Comparison of ENCODE assay signal across 20 mouse cellular contexts in genomic region chr11:118677277-118677676, GRCm38 (mm10).
DNase-seq lines count a peak whose midpoint lies in the region; ATAC-seq lines count a peak whose summit lies in the region.
"Had no signal": no experiment of that assay in that cellular context is flagged by ENCODE, and none has a peak within 500 bp of the region (broad histone marks: within the 10 kb centered on the region; RNA-seq: fewer than 3 reads in every experiment).

No protein-coding gene starts in this region.

- H3K4me2 ChIP-seq in hindbrain, embryonic 13.5 days = no peak overlapping the region
- no peak overlapping the region for H3K4me2 ChIP-seq in hindbrain, embryonic 11.5 days (replicated peaks; ENCODE audit: low read depth, low read length)
- H3K4me2 ChIP-seq in neural tube, embryonic 13.5 days = no peak overlapping the region
- no peak overlapping the region for H3K4me2 ChIP-seq in neural tube, embryonic 14.5 days (ENCODE audit: low read depth, low read length)
- no peak overlapping the region for H3K4me2 ChIP-seq in neural tube, embryonic 15.5 days

- peaks cover 58% of the 10 kb centered on the region for H3K4me1 ChIP-seq in hindbrain, embryonic 13.5 days (replicated peaks)
- H3K4me1 ChIP-seq in hindbrain, embryonic 11.5 days (replicated peaks; ENCODE audit: control insufficient read depth, insufficient read depth, low read length) = 0 out of 2 replicates have a peak, but pooled peaks cover 2% of the 10 kb centered on the region
- H3K4me1 ChIP-seq in neural tube, embryonic 13.5 days (replicated peaks) = peaks cover 86% of the 10 kb centered on the region
- H3K4me1 ChIP-seq in neural tube, embryonic 14.5 days (ENCODE audit: control insufficient read depth, insufficient read depth, low read length) = peaks cover 33% of the 10 kb centered on the region
- H3K4me1 ChIP-seq in neural tube, embryonic 15.5 days = peaks cover 64% of the 10 kb centered on the region

- WGBS in hindbrain, embryonic 13.5 days = 59% methylated on average over 8 of the region's 8 CpGs
- 60% methylated on average over 8 of the region's 8 CpGs for WGBS in hindbrain, embryonic 11.5 days
- WGBS in neural tube, embryonic 13.5 days = 60% methylated on average over 8 of the region's 8 CpGs
- 64% methylated on average over 8 of the region's 8 CpGs for WGBS in neural tube, embryonic 14.5 days
- WGBS in neural tube, embryonic 15.5 days = 59% methylated on average over 8 of the region's 8 CpGs

- ATAC-seq in hindbrain, embryonic 13.5 days (ENCODE audit: low FRiP score) = no peak
- ATAC-seq in hindbrain, embryonic 11.5 days (ENCODE audit: low FRiP score) = no peak
- no peak for ATAC-seq in neural tube, embryonic 13.5 days (ENCODE audit: low read depth)
- ATAC-seq in neural tube, embryonic 14.5 days (ENCODE audit: low read depth) = no peak
- ATAC-seq in neural tube, embryonic 15.5 days (ENCODE audit: low FRiP score) = no peak
- ATAC-seq: activated CD4-positive, CD25-positive, alpha-beta regulatory T cell, adult 4 months; CD4-positive, CD25-positive, alpha-beta regulatory T cell, adult 4 months; Patski had no signal

- no peak overlapping the region for H3K4me3 ChIP-seq in hindbrain, embryonic 13.5 days
- no peak overlapping the region for H3K4me3 ChIP-seq in hindbrain, embryonic 11.5 days (ENCODE audit: low read depth, low read length)
- no peak overlapping the region for H3K4me3 ChIP-seq in neural tube, embryonic 13.5 days
- H3K4me3 ChIP-seq in neural tube, embryonic 14.5 days (ENCODE audit: low read depth, low read length) = no peak overlapping the region
- H3K4me3 ChIP-seq in neural tube, embryonic 15.5 days (replicated peaks) = no peak overlapping the region

- no peaks in the 10 kb centered on the region for H3K9me3 ChIP-seq in hindbrain, embryonic 13.5 days
- H3K9me3 ChIP-seq in hindbrain, embryonic 11.5 days (ENCODE audit: control insufficient read depth, low read length) = no peaks in the 10 kb centered on the region
- no peaks in the 10 kb centered on the region for H3K9me3 ChIP-seq in neural tube, embryonic 13.5 days
- no peaks in the 10 kb centered on the region for H3K9me3 ChIP-seq in neural tube, embryonic 14.5 days (ENCODE audit: control insufficient read depth, low read length)
- H3K9me3 ChIP-seq in neural tube, embryonic 15.5 days (replicated peaks) = no peaks in the 10 kb centered on the region

- no peak for DNase-seq in hindbrain, embryonic 11.5 days (ENCODE audit: low spot score)
- DNase-seq in neural tube, embryonic 10.5 days (ENCODE audit: extremely low spot score, low spot score) = no peak
- DNase-seq: adrenal gland, adult 2 months; adrenal gland, adult 8-10 months; adrenal gland, postnatal 10 days; adrenal gland, postnatal 14 days; adrenal gland, postnatal 25 days; adrenal gland, postnatal 36 days; B cell, adult 2 months; cerebellum, adult 11 months; cerebellum, adult 11-12 months; cerebellum, adult 18-20 months had no signal

- peak overlapping the region; percentile 84; the same call in 1 of the 2 replicates for H3K27ac ChIP-seq in hindbrain, embryonic 13.5 days
- H3K27ac ChIP-seq in hindbrain, embryonic 11.5 days (ENCODE audit: low read depth, low read length) = no peak overlapping the region
- peak overlapping the region; percentile 87 for H3K27ac ChIP-seq in neural tube, embryonic 13.5 days (replicated peaks)
- peak overlapping the region; percentile 11; the same call in 1 of the 2 replicates for H3K27ac ChIP-seq in neural tube, embryonic 14.5 days (ENCODE audit: low read depth, low read length)
- H3K27ac ChIP-seq in neural tube, embryonic 15.5 days (replicated peaks) = no peak overlapping the region

- no peaks in the 10 kb centered on the region for H3K36me3 ChIP-seq in hindbrain, embryonic 13.5 days
- H3K36me3 ChIP-seq in hindbrain, embryonic 11.5 days (ENCODE audit: control insufficient read depth, insufficient read depth, low read length) = no peaks in the 10 kb centered on the region
- no peaks in the 10 kb centered on the region for H3K36me3 ChIP-seq in neural tube, embryonic 13.5 days
- no peaks in the 10 kb centered on the region for H3K36me3 ChIP-seq in neural tube, embryonic 14.5 days (ENCODE audit: control insufficient read depth, insufficient read depth, low read length)
- H3K36me3 ChIP-seq in neural tube, embryonic 15.5 days = no peaks in the 10 kb centered on the region
- H3K36me3 ChIP-seq: G1E had no signal

- H3K27me3 ChIP-seq in hindbrain, embryonic 13.5 days = no peaks in the 10 kb centered on the region
- H3K27me3 ChIP-seq in hindbrain, embryonic 11.5 days (ENCODE audit: control insufficient read depth, insufficient read depth, low read length) = no peaks in the 10 kb centered on the region
- H3K27me3 ChIP-seq in neural tube, embryonic 13.5 days = no peaks in the 10 kb centered on the region
- no peaks in the 10 kb centered on the region for H3K27me3 ChIP-seq in neural tube, embryonic 14.5 days (ENCODE audit: control insufficient read depth, insufficient read depth, low read length)
- no peaks in the 10 kb centered on the region for H3K27me3 ChIP-seq in neural tube, embryonic 15.5 days (replicated peaks)

- H3K9ac ChIP-seq in hindbrain, embryonic 13.5 days = no peak overlapping the region
- H3K9ac ChIP-seq in hindbrain, embryonic 11.5 days (ENCODE audit: low read depth, low read length) = no peak overlapping the region
- no peak overlapping the region for H3K9ac ChIP-seq in neural tube, embryonic 13.5 days
- no peak overlapping the region for H3K9ac ChIP-seq in neural tube, embryonic 14.5 days (replicated peaks; ENCODE audit: low read depth, low read length)
- H3K9ac ChIP-seq in neural tube, embryonic 15.5 days (replicated peaks) = no peak overlapping the region

Comparison
In these comparisons a context has a peak if more than half of its experiments do, and no peak if none do; other contexts are left out.
1. H3K27ac ChIP-seq: peak in hindbrain, embryonic 13.5 days (single experiment), neural tube, embryonic 13.5 days (single experiment) and neural tube, embryonic 14.5 days (single experiment); none in hindbrain, embryonic 11.5 days (single experiment) and neural tube, embryonic 15.5 days (single experiment).